Mouse (Mus musculus): ENCODE data around the gene Pygm.
A peak's percentile ranks its signal among the peaks of the same experiment; 100 is the strongest.

Gene Pygm

GRCm38 (mm10) chr19:6384128-6384527 is at the start of gene Pygm:
TSS of gene Pygm (plus strand) at chr19:6384399.
- DNase-seq (ENCODE audit: low spot score), result peak; percentile 68

GRCm38 (mm10) chr19:6334673-6335457 is 49.3 kb upstream of the Pygm start, which contains the start of gene Men1:
TSS of gene Men1 (plus strand) at chr19:6334979.
- peak; percentile 83 for DNase-seq (ENCODE audit: low spot score)

GRCm38 (mm10) chr19:6335458-6335827 is 48.8 kb upstream of the Pygm start:
- no peak for DNase-seq (ENCODE audit: low spot score)

- no peak for DNase-seq (ENCODE audit: low spot score)
Observed at GRCm38 (mm10) chr19:6336920-6337319, 47.3 kb upstream of the Pygm start.

- DNase-seq (ENCODE audit: low spot score), result no peak
Observed at GRCm38 (mm10) chr19:6338171-6338570, 46.0 kb upstream of the Pygm start.

GRCm38 (mm10) chr19:6338716-6339115 is 45.5 kb upstream of the Pygm start:
- no peak for DNase-seq (ENCODE audit: low spot score)

GRCm38 (mm10) chr19:6339191-6339590 is 45.0 kb upstream of the Pygm start:
- DNase-seq (ENCODE audit: low spot score), result no peak

GRCm38 (mm10) chr19:6339890-6340504 is 44.2 kb upstream of the Pygm start:
- DNase-seq (ENCODE audit: low spot score), result no peak

GRCm38 (mm10) chr19:6340524-6341452 is 43.4 kb upstream of the Pygm start, which contains the start of gene Map4k2:
TSS of gene Map4k2 (plus strand) at chr19:6341135.
- DNase-seq (ENCODE audit: low spot score), result peak; percentile 71

GRCm38 (mm10) chr19:6341453-6342077 is 42.6 kb upstream of the Pygm start:
- DNase-seq (ENCODE audit: low spot score), result no peak

GRCm38 (mm10) chr19:6342276-6342933 is 41.8 kb upstream of the Pygm start:
- no peak for DNase-seq (ENCODE audit: low spot score)

- DNase-seq (ENCODE audit: low spot score), result no peak
Observed at GRCm38 (mm10) chr19:6343066-6343925, 40.9 kb upstream of the Pygm start.

GRCm38 (mm10) chr19:6343996-6344395 is 40.2 kb upstream of the Pygm start:
- DNase-seq (ENCODE audit: low spot score), result no peak

- no peak for DNase-seq (ENCODE audit: low spot score)
Observed at GRCm38 (mm10) chr19:6346023-6346422, 38.2 kb upstream of the Pygm start.

GRCm38 (mm10) chr19:6346661-6347060 is 37.5 kb upstream of the Pygm start:
- DNase-seq (ENCODE audit: low spot score), result no peak

GRCm38 (mm10) chr19:6347615-6348014 is 36.6 kb upstream of the Pygm start:
- DNase-seq (ENCODE audit: low spot score), result no peak

GRCm38 (mm10) chr19:6348717-6349116 is 35.5 kb upstream of the Pygm start:
- DNase-seq (ENCODE audit: low spot score), result no peak

GRCm38 (mm10) chr19:6349215-6349983 is 34.8 kb upstream of the Pygm start:
- DNase-seq (ENCODE audit: low spot score), result no peak

GRCm38 (mm10) chr19:6351431-6352106 is 32.6 kb upstream of the Pygm start:
- DNase-seq (ENCODE audit: low spot score), result no peak

Measured in ovary, postnatal 14 days (tissue).